Mouse (Mus musculus): ENCODE measurements around the gene Ube2g2. TPM values are rescaled to one million over a fixed set of nuclear protein-coding genes. Genes with fewer than 3 reads are reported as not detected.

Ube2g2 gene
- polyA plus RNA-seq, 1 experiment from 2014 or later, result 72.8 TPM

DNA sequence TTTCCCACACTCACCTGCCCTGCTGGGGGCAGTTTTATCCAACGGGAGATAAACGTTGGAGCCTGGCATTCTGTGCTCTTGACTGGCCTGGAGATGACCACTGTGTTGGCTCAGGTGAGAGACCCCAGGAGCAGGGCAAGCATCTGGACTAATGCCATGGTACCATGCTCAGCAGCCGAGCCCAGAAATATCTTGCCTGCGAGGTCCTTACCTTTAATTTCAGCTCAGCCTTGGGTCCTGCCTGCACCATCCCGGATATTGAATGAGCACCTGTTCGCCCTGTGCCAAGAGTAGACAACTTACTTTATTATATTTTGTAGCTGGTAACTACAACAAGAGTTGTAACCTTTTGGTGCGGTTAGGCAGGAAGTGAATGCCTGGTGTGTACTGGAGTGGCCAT is 15.2 kb upstream of the Ube2g2 start:
- H3K9me3 ChIP-seq (replicated peaks), result 0 out of 2 replicates have a peak, but pooled peaks cover 4% of the 10 kb centered on the region
- H3K36me3 ChIP-seq, result peaks cover 31% of the 10 kb centered on the region
- ATAC-seq (ENCODE audit: insufficient number of reproducible peaks, low FRiP score), result 0 out of 2 replicates have a peak, but pooled peaks have one; percentile 8
- peak overlapping the region; percentile 86 for H3K4me3 ChIP-seq
- H3K27ac ChIP-seq (ENCODE audit: poor library complexity, severe bottlenecking), result peak overlapping the region; percentile 98
- 30% methylated on average over 7 of the region's 7 CpGs for WGBS
- H3K4me1 ChIP-seq (replicated peaks), result peaks cover 28% of the 10 kb centered on the region
- H3K9ac ChIP-seq, result peak overlapping the region; percentile 87
- no peaks in the 10 kb centered on the region for H3K27me3 ChIP-seq (replicated peaks)
- H3K4me2 ChIP-seq, result peak overlapping the region; percentile 95

DNA sequence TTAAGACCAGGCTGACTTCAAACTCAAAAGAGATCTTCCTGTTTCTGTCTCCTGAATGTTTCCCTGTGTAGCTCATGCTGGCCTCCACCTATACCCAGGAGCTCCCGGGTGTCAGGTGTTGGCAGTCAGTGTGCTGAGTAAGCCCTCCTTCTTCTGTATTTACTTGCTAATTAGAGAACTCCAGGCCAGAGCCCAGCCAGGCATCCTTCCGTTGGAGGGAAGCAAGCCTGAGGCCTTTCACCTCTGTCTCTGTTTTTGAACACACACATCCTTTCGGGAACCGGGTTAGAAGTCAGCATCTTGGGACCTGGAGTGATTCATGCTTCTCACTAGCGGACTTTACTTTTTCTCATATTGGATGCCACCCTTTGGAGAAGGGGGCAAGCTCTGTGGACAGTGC is 14.6 kb upstream of the Ube2g2 start:
- H3K27ac ChIP-seq (ENCODE audit: poor library complexity, severe bottlenecking), result no peak overlapping the region
- H3K27me3 ChIP-seq (replicated peaks), result no peaks in the 10 kb centered on the region
- H3K4me1 ChIP-seq (replicated peaks), result peaks cover 28% of the 10 kb centered on the region
- H3K9me3 ChIP-seq (replicated peaks), result 0 out of 2 replicates have a peak, but pooled peaks cover 4% of the 10 kb centered on the region
- peak overlapping the region; percentile 95 for H3K4me2 ChIP-seq
- H3K9ac ChIP-seq, result no peak overlapping the region
- 70% methylated on average over 5 of the region's 5 CpGs for WGBS
- ATAC-seq (ENCODE audit: insufficient number of reproducible peaks, low FRiP score), result no peak
- H3K4me3 ChIP-seq, result peak overlapping the region; percentile 86
- peaks cover 36% of the 10 kb centered on the region for H3K36me3 ChIP-seq

- Histone ChIP-seq H3K4me2 (no peak overlapping the region), H3K9ac (no peak overlapping the region), H3K4me3 (no peak overlapping the region), H3K36me3 (peaks cover 47% of the 10 kb centered on the region), H3K9me3 (replicated peaks) (0 out of 2 replicates have a peak, but pooled peaks cover 4% of the 10 kb centered on the region), H3K4me1 (replicated peaks) (peaks cover 31% of the 10 kb centered on the region), H3K27me3 (replicated peaks) (no peaks in the 10 kb centered on the region), H3K27ac (ENCODE audit: poor library complexity, severe bottlenecking) (no peak overlapping the region)
- ATAC-seq (ENCODE audit: insufficient number of reproducible peaks, low FRiP score), result no peak
- WGBS, result 95% methylated on average over 8 of the region's 8 CpGs
Measured at GRCm38 (mm10) chr10:77608589-77608988, 13.5 kb upstream of the Ube2g2 start.

- H3K4me1 ChIP-seq (replicated peaks), result peaks cover 30% of the 10 kb centered on the region
- H3K4me3 ChIP-seq, result no peak overlapping the region
- no peak overlapping the region for H3K27ac ChIP-seq (ENCODE audit: poor library complexity, severe bottlenecking)
- WGBS, result 91% methylated on average over 8 of the region's 8 CpGs
- H3K36me3 ChIP-seq, result peaks cover 64% of the 10 kb centered on the region
- H3K9ac ChIP-seq, result no peak overlapping the region
- no peaks in the 10 kb centered on the region for H3K9me3 ChIP-seq (replicated peaks)
- ATAC-seq (ENCODE audit: insufficient number of reproducible peaks, low FRiP score), result no peak
- H3K27me3 ChIP-seq (replicated peaks), result no peaks in the 10 kb centered on the region
- no peak overlapping the region for H3K4me2 ChIP-seq
Measured at GRCm38 (mm10) chr10:77610221-77610961, 11.7 kb upstream of the Ube2g2 start.

DNA sequence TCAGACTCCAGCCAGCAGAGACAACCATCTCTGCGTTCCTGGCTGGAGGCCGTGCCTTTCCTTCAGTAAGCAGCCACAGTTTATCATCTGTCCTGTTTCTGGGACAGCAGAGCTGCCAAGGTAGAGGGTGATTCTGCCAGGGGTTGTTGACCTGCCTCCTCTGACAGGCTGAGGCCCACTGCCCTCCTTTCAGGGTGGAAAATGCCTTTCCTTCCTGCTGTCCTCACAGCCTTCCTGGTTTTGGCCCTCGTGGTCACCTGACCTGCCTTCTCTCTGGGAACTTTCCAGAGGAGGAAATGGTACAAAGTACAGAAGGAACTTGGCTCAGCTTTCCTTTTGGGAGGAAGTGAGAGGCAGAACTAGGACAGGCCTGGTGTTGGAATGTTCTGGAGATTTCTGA is 8.7 kb upstream of the Ube2g2 start:
- WGBS, result 70% methylated on average over 3 of the region's 3 CpGs
- H3K27ac ChIP-seq (ENCODE audit: poor library complexity, severe bottlenecking), result peak overlapping the region; percentile 74
- 0 out of 2 replicates have a peak, but pooled peaks cover 9% of the 10 kb centered on the region for H3K4me1 ChIP-seq (replicated peaks)
- H3K9me3 ChIP-seq (replicated peaks), result no peaks in the 10 kb centered on the region
- H3K36me3 ChIP-seq, result peaks cover 90% of the 10 kb centered on the region
- no peak overlapping the region for H3K9ac ChIP-seq
- no peak overlapping the region for H3K4me3 ChIP-seq
- H3K27me3 ChIP-seq (replicated peaks), result no peaks in the 10 kb centered on the region
- no peak overlapping the region for H3K4me2 ChIP-seq
- peak; percentile 80 for ATAC-seq (ENCODE audit: insufficient number of reproducible peaks, low FRiP score)

GRCm38 (mm10) chr10:77615647-77616046 is 6.4 kb upstream of the Ube2g2 start:
- peaks cover 77% of the 10 kb centered on the region for H3K36me3 ChIP-seq
- H3K4me2 ChIP-seq, result no peak overlapping the region
- 88% methylated on average over 8 of the region's 8 CpGs for WGBS
- no peak overlapping the region for H3K27ac ChIP-seq (ENCODE audit: poor library complexity, severe bottlenecking)
- ATAC-seq (ENCODE audit: insufficient number of reproducible peaks, low FRiP score), result no peak
- H3K27me3 ChIP-seq (replicated peaks), result no peaks in the 10 kb centered on the region
- no peaks in the 10 kb centered on the region for H3K9me3 ChIP-seq (replicated peaks)
- no peak overlapping the region for H3K4me3 ChIP-seq
- H3K4me1 ChIP-seq (replicated peaks), result 0 out of 2 replicates have a peak, but pooled peaks cover 5% of the 10 kb centered on the region
- no peak overlapping the region for H3K9ac ChIP-seq

- 0 out of 2 replicates have a peak, but pooled peaks cover 3% of the 10 kb centered on the region for H3K4me1 ChIP-seq (replicated peaks)
- no peak overlapping the region for H3K9ac ChIP-seq
- no peaks in the 10 kb centered on the region for H3K27me3 ChIP-seq (replicated peaks)
- H3K9me3 ChIP-seq (replicated peaks), result no peaks in the 10 kb centered on the region
- peaks cover 72% of the 10 kb centered on the region for H3K36me3 ChIP-seq
- no peak overlapping the region for H3K27ac ChIP-seq (ENCODE audit: poor library complexity, severe bottlenecking)
- no peak overlapping the region for H3K4me3 ChIP-seq
- no peak overlapping the region for H3K4me2 ChIP-seq
- no peak for ATAC-seq (ENCODE audit: insufficient number of reproducible peaks, low FRiP score)
- WGBS, result 94% methylated on average over 9 of the region's 9 CpGs
Measured at GRCm38 (mm10) chr10:77616166-77616565, 5.9 kb upstream of the Ube2g2 start.

- H3K27ac ChIP-seq (ENCODE audit: poor library complexity, severe bottlenecking), result no peak overlapping the region
- H3K4me2 ChIP-seq, result no peak overlapping the region
- no peak overlapping the region for H3K4me3 ChIP-seq
- H3K9ac ChIP-seq, result no peak overlapping the region
- H3K9me3 ChIP-seq (replicated peaks), result no peaks in the 10 kb centered on the region
- WGBS, result 92% methylated on average over 7 of the region's 7 CpGs
- no peak for ATAC-seq (ENCODE audit: insufficient number of reproducible peaks, low FRiP score)
- 0 out of 2 replicates have a peak, but pooled peaks cover 6% of the 10 kb centered on the region for H3K4me1 ChIP-seq (replicated peaks)
- no peaks in the 10 kb centered on the region for H3K27me3 ChIP-seq (replicated peaks)
- peaks cover 64% of the 10 kb centered on the region for H3K36me3 ChIP-seq
Measured at GRCm38 (mm10) chr10:77616926-77617325, 5.1 kb upstream of the Ube2g2 start.

- Histone ChIP-seq H3K9me3 (replicated peaks) (no peaks in the 10 kb centered on the region), H3K36me3 (peaks cover 20% of the 10 kb centered on the region), H3K4me2 (peak overlapping the region; percentile 76), H3K4me3 (peak overlapping the region; percentile 88), H3K4me1 (replicated peaks) (peaks cover 36% of the 10 kb centered on the region), H3K27ac (ENCODE audit: poor library complexity, severe bottlenecking) (peak overlapping the region; percentile 82), H3K27me3 (replicated peaks) (no peaks in the 10 kb centered on the region), H3K9ac (peak overlapping the region; percentile 97)
- WGBS, result 75% methylated on average over 8 of the region's 8 CpGs
- 0 out of 2 replicates have a peak, but pooled peaks have one; percentile 0 for ATAC-seq (ENCODE audit: insufficient number of reproducible peaks, low FRiP score)
Measured at GRCm38 (mm10) chr10:77621546-77621945, 529 bp upstream of the Ube2g2 start.

- peaks cover 5% of the 10 kb centered on the region for H3K36me3 ChIP-seq
- 15% methylated on average over 8 of the region's 8 CpGs for WGBS
Measured at GRCm38 (mm10) chr10:77623069-77623492, 1.0 kb downstream of the Ube2g2 start.

GRCm38 (mm10) chr10:77623639-77624400 is 1.7 kb downstream of the Ube2g2 start:
- 83% methylated on average over 10 of the region's 10 CpGs for WGBS

More at GRCm38 (mm10) chr10:77623069-77623492, 1.0 kb downstream of the Ube2g2 start:
- ATAC-seq (ENCODE audit: insufficient number of reproducible peaks, low FRiP score), result no peak
- H3K9ac ChIP-seq, result peak overlapping the region; percentile 97
- peak overlapping the region; percentile 82 for H3K27ac ChIP-seq (ENCODE audit: poor library complexity, severe bottlenecking)
- peaks cover 43% of the 10 kb centered on the region for H3K4me1 ChIP-seq (replicated peaks)
- H3K27me3 ChIP-seq (replicated peaks), result no peaks in the 10 kb centered on the region
- H3K4me3 ChIP-seq, result peak overlapping the region; percentile 88
- H3K9me3 ChIP-seq (replicated peaks), result no peaks in the 10 kb centered on the region
- H3K4me2 ChIP-seq, result peak overlapping the region; percentile 76

More at GRCm38 (mm10) chr10:77623639-77624400, 1.7 kb downstream of the Ube2g2 start:
- peak overlapping the region; percentile 97 for H3K9ac ChIP-seq
- ATAC-seq (ENCODE audit: insufficient number of reproducible peaks, low FRiP score), result no peak
- H3K4me3 ChIP-seq, result peak overlapping the region; percentile 88; the same call in 1 of the 2 replicates
- H3K4me1 ChIP-seq (replicated peaks), result peaks cover 49% of the 10 kb centered on the region
- peak overlapping the region; percentile 76 for H3K4me2 ChIP-seq
- H3K27me3 ChIP-seq (replicated peaks), result no peaks in the 10 kb centered on the region
- H3K27ac ChIP-seq (ENCODE audit: poor library complexity, severe bottlenecking), result peak overlapping the region; percentile 82
- H3K36me3 ChIP-seq, result no peaks in the 10 kb centered on the region
- H3K9me3 ChIP-seq (replicated peaks), result no peaks in the 10 kb centered on the region
